Mouse (Mus musculus) spleen, adult 12 weeks (tissue): ENCODE data around the gene Dctn3.

Experiments used
- DNase-seq: peaks from one replicate; pipeline ENCODE4 v3.0.0; 2022; ENCODE audit warnings: low spot score

Dctn3 gene

DNA sequence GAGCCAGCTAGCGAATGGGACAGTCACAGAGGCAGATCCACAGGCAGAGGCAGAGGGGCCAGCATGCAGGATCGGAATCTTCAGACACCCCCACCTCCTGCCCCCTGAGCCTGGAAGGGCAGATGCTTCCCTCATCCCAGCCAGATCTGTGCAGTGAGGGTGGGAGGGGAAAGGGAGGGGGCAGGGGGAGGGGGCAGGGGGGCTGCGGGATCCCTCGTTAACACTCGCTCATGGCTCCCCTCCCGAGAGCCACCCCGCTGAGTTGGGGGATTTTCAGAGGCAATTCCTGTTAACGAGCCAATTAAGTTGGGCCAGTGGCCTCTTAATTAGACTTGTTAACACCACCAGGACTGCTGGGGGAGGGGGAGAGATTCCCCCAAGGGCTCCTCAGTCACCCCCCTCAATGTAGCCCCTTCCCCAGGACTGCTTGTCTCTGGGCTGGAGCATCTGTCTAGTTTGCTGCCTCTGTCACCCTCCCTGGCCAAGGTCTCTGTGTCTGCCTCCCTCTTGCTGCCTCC, 50.9 kb downstream of the Dctn3 start:
- no peak for DNase-seq

DNA sequence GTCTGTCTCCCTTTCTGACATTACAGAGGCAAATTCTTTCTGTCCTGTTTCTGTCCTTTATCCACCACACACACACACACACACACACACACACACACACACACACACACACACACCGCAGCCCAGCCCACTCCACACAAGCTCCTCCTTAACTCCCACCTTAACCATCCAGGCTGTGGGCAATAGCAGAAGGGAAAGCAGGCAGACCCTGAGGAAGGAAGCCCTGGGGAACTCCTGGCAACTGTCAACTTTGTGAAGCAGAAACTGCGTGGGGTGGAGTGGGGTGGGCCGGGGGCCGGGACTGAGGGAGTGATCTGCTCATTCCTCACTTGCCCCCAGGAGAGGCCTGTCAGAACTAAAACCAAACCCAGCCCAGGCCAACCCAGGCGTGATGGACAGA, 51.5 kb downstream of the Dctn3 start:
- no peak for DNase-seq

- DNase-seq: no peak
Observed at GRCm38 (mm10) chr4:41670836-41671235, 52.1 kb downstream of the Dctn3 start.

GRCm38 (mm10) chr4:41666646-41667045, 56.3 kb downstream of the Dctn3 start:
- DNase-seq: no peak

GRCm38 (mm10) chr4:41665009-41665675, 57.8 kb downstream of the Dctn3 start:
- no peak for DNase-seq
